Mouse (Mus musculus) liver, adult 2 months (tissue): Measurements from ENCODE around the gene Adamtsl3. TPM values are rescaled to one million over a fixed set of nuclear protein-coding genes. Genes with fewer than 3 reads are reported as not detected.

Experiments used
- DNase-seq: peaks from one replicate; pipeline ENCODE4 v3.0.0-alpha.2; 2011; ENCODE audit warnings: low read depth, low spot score; ENCODE audit errors: extremely low read depth
- H3K27ac ChIP-seq: fragments of 200-500 bp; replicated peaks from 2 replicates; pipeline ENCODE4 v1.5.1; 2012; ENCODE audit warnings: low read depth, mild to moderate bottlenecking, control low read depth, inconsistent platforms, low read length; ENCODE audit not compliant: insufficient read depth
- H3K27me3 ChIP-seq: fragments of 200-500 bp; 2 replicates; pipeline ENCODE4 v1.6.1; 2012; ENCODE audit warnings: mild to moderate bottlenecking, moderate library complexity, low read length, inconsistent platforms; ENCODE audit not compliant: control insufficient read depth, insufficient read depth
- H3K36me3 ChIP-seq: fragments of 200-500 bp; 2 replicates; pipeline ENCODE4 v1.6.1; 2012; ENCODE audit warnings: low read length, inconsistent platforms; ENCODE audit not compliant: control insufficient read depth, insufficient read depth
- H3K4me1 ChIP-seq: fragments of 200-500 bp; 2 replicates; pipeline ENCODE4 v1.6.1; 2011; ENCODE audit warnings: low read length; ENCODE audit not compliant: control insufficient read depth, insufficient read depth
- H3K4me3 ChIP-seq: fragments of 200-500 bp; 2 replicates; pipeline ENCODE4 v1.5.1; 2011; ENCODE audit warnings: low read depth, mild to moderate bottlenecking, control low read depth, low read length, moderate library complexity; ENCODE audit not compliant: insufficient read depth
- H3K79me2 ChIP-seq: fragments of 200-500 bp; 2 replicates; pipeline ENCODE4 v1.6.1; 2012; ENCODE audit warnings: inconsistent platforms, mild to moderate bottlenecking, low read length, moderate library complexity; ENCODE audit not compliant: control insufficient read depth, insufficient read depth
- H3K9ac ChIP-seq: fragments of 200-500 bp; 2 replicates; pipeline ENCODE4 v1.6.1; 2012; ENCODE audit warnings: low read depth, mild to moderate bottlenecking, control low read depth, inconsistent platforms, low read length
- CTCF ChIP-seq: fragments of 200-500 bp; IDR thresholded peaks from 2 replicates; pipeline ENCODE4 v1.5.1; 2011; ENCODE audit warnings: low read depth, low read length, control low read depth
- POLR2A ChIP-seq: fragments of 200-500 bp; IDR thresholded peaks from 2 replicates; pipeline ENCODE4 v1.6.1; 2011; ENCODE audit warnings: low read length, control low read depth; ENCODE audit not compliant: insufficient read depth; ENCODE audit errors: extremely low read depth
- WGBS: fragments of 180-500 bp; shearing (Covaris S2); methylation state at CpG from one replicate; pipeline ENCODE4 v1.1.7; 2018; 5-methylcytosine and 5-hydroxymethylcytosine counted together
- polyA plus RNA-seq: library from polyadenylated mRNA; depleted of rRNA; stranded (reverse); fragments of >200 nt; gene quantifications from 2 replicates; pipeline ENCODE4 v1.2.3, GENCODE M21; 2012
- total RNA-seq: library from RNA; depleted of rRNA; stranded (reverse); fragments of >200 nt; gene quantifications from 2 replicates; pipeline ENCODE4 v1.2.3, GENCODE M21; 2014

Adamtsl3 gene
- total and polyA plus RNA-seq, 2 experiments: 0.09 to 0.11 TPM

GRCm38 (mm10) chr7:82581802-82582201, 246.3 kb downstream of the Adamtsl3 start:
- H3K4me3 ChIP-seq: no peak overlapping the region
- H3K27me3 ChIP-seq: no peaks in the 10 kb centered on the region; the same call in 1 of the 2 replicates
- H3K9ac ChIP-seq: no peak overlapping the region
- no peak for DNase-seq
- no peaks in the 10 kb centered on the region for H3K36me3 ChIP-seq
- no peak overlapping the region for H3K27ac ChIP-seq
- no peak for TF ChIP-seq POLR2A
- no peak for TF ChIP-seq CTCF
- WGBS: 69% methylated on average over 5 of the region's 5 CpGs
- H3K79me2 ChIP-seq: no peaks in the 10 kb centered on the region
- no peaks in the 10 kb centered on the region for H3K4me1 ChIP-seq

GRCm38 (mm10) chr7:82582534-82582933, 247.0 kb downstream of the Adamtsl3 start:
- 75% methylated on average over 4 of the region's 4 CpGs for WGBS
- Histone ChIP-seq H3K79me2 (no peaks in the 10 kb centered on the region), H3K36me3 (no peaks in the 10 kb centered on the region), H3K9ac (no peak overlapping the region), H3K4me3 (no peak overlapping the region), H3K27me3 (no peaks in the 10 kb centered on the region; the same call in 1 of the 2 replicates), H3K4me1 (no peaks in the 10 kb centered on the region), H3K27ac (no peak overlapping the region)
- TF ChIP-seq POLR2A: no peak
- TF ChIP-seq CTCF: no peak
- DNase-seq: no peak

DNA sequence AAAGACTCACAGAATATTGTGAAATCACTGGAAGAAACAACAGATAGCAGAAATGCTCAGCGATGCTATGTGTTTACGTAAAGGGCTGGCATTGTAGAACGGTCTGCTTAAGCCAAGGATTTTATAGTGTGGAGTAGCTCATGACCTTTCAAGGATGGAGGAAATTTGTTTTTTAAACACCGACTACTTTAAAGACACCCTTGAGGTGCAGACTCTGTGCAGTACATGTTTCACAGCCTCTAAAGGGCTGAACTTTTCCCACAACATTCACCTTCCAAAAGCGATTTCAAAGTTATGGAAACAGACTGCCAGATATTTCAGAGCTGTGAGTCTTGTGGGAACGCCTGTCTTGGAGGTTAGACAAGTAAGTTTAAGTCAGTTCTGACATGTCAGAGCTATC, 255.4 kb downstream of the Adamtsl3 start:
- Histone ChIP-seq H3K79me2 (no peaks in the 10 kb centered on the region), H3K4me1 (no peaks in the 10 kb centered on the region), H3K36me3 (no peaks in the 10 kb centered on the region), H3K27me3 (no peaks in the 10 kb centered on the region), H3K4me3 (no peak overlapping the region), H3K27ac (no peak overlapping the region), H3K9ac (no peak overlapping the region)
- TF ChIP-seq CTCF: no peak
- TF ChIP-seq POLR2A: no peak
- no peak for DNase-seq
- WGBS: 77% methylated on average over 6 of the region's 6 CpGs

DNA sequence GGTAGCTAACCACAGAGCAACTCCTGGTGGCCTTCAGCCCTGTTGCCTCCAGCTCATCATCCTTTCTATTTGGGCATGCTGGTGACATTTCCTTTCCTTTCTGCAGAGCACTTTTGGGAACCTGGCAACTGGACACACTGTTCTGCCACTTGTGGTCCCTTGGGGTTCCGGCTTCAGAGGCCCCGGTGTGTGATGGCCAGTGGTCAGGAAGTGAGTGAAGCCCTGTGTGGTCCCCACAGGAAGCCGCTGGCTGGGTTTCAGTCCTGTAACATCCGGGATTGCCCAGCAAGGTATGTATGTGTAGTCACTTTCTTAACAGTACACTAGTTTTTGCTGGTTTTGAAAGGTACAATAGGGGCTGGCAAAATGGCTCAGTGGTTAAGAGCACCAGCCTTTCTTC, 266.5 kb downstream of the Adamtsl3 start:
- TF ChIP-seq POLR2A: no peak
- no peak for TF ChIP-seq CTCF
- H3K27me3 ChIP-seq: no peaks in the 10 kb centered on the region
- no peak for DNase-seq
- H3K36me3 ChIP-seq: no peaks in the 10 kb centered on the region
- H3K79me2 ChIP-seq: no peaks in the 10 kb centered on the region
- no peaks in the 10 kb centered on the region for H3K4me1 ChIP-seq
- H3K27ac ChIP-seq: no peak overlapping the region
- 75% methylated on average over 4 of the region's 4 CpGs for WGBS
- no peak overlapping the region for H3K4me3 ChIP-seq
- no peak overlapping the region for H3K9ac ChIP-seq

DNA sequence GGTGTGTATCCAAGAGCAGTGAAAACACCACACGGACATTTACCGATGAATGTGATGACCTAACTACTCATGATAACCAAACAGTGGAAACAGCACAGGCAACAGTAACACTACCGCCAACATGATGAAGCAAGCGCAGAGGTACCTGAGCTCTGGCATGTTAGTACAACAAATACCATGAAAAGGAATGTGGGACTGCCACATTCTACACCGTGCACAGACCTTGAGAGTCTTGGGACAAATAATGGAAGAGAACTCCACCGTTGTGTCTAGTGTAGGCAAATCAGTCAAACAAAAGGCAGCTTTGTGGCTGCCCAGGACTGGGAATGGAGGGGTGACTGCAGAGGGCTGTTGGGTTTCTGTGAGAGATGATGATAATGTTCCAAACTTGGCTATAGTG, 269.9 kb downstream of the Adamtsl3 start:
- no peaks in the 10 kb centered on the region for H3K4me1 ChIP-seq
- H3K27ac ChIP-seq: no peak overlapping the region
- H3K36me3 ChIP-seq: no peaks in the 10 kb centered on the region
- WGBS: 77% methylated on average over 6 of the region's 6 CpGs
- no peaks in the 10 kb centered on the region for H3K27me3 ChIP-seq
- H3K4me3 ChIP-seq: no peak overlapping the region
- no peak for DNase-seq
- no peak overlapping the region for H3K9ac ChIP-seq
- no peaks in the 10 kb centered on the region for H3K79me2 ChIP-seq
- no peak for TF ChIP-seq CTCF
- no peak for TF ChIP-seq POLR2A

DNA sequence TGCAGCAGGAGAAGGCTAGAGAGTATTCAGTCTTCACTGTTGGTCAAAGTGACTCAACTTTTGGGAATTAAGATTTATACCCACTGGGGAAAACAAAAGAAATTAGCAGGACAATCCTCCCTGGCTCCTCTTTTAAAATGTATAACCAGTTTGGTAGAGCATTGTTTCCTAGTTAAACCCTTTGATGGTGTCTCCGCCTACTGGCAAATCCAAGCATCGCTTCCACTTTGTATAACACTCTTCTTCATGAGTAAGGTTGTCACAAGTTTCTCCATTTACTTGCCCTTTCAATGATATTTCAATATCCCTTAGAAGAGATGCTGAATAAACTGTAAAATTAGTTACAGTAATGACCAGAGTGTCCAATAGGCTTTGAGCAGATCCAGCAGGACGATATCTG, 274.1 kb downstream of the Adamtsl3 start:
- no peak for DNase-seq
- H3K4me3 ChIP-seq: no peak overlapping the region
- H3K36me3 ChIP-seq: no peaks in the 10 kb centered on the region
- no peaks in the 10 kb centered on the region for H3K4me1 ChIP-seq
- no peak for TF ChIP-seq CTCF
- no peak for TF ChIP-seq POLR2A
- WGBS: 61% methylated on average over 3 of the region's 3 CpGs
- H3K9ac ChIP-seq: no peak overlapping the region
- H3K27me3 ChIP-seq: peaks cover 3% of the 10 kb centered on the region; the same call in 1 of the 2 replicates
- H3K27ac ChIP-seq: no peak overlapping the region
- H3K79me2 ChIP-seq: no peaks in the 10 kb centered on the region
